Mouse (Mus musculus) gastrocnemius, adult 18-20 months (tissue): Measurements from ENCODE around the gene Celf6. TPM values are rescaled to one million over a fixed set of nuclear protein-coding genes. Genes with fewer than 3 reads are reported as not detected.

Experiments
- DNase-seq: peaks from one replicate; pipeline ENCODE4 v3.0.0; 2021; ENCODE audit warnings: low spot score
- total RNA-seq, 2 experiments: library from RNA; stranded (reverse); gene quantifications; 2 replicates each; pipeline ENCODE4 v1.2.3; 2021

The Celf6 gene
- total RNA-seq, 2 experiments from 2014 or later: not detected

- peak; percentile 75 for DNase-seq
Observed at GRCm38 (mm10) chr9:59584871-59585308, 7.2 kb downstream of the Celf6 start.

GRCm38 (mm10) chr9:59588252-59588651 is 10.5 kb downstream of the Celf6 start:
- DNase-seq: no peak

- no peak for DNase-seq
Observed at GRCm38 (mm10) chr9:59588710-59589671, 11.3 kb downstream of the Celf6 start.

GRCm38 (mm10) chr9:59589703-59590439 is 12.2 kb downstream of the Celf6 start:
- no peak for DNase-seq

GRCm38 (mm10) chr9:59601661-59602060 is 23.9 kb downstream of the Celf6 start:
- DNase-seq: no peak

GRCm38 (mm10) chr9:59605967-59606366 is 28.2 kb downstream of the Celf6 start:
- no peak for DNase-seq

- no peak for DNase-seq
Observed at GRCm38 (mm10) chr9:59610950-59611349, 33.2 kb downstream of the Celf6 start.

- DNase-seq: no peak
Observed at GRCm38 (mm10) chr9:59615797-59616196, 38.1 kb downstream of the Celf6 start.

GRCm38 (mm10) chr9:59616622-59617306 is 39.0 kb downstream of the Celf6 start, which contains the start of gene Parp6:
Gene Parp6, plus strand, starts transcription at chr9:59617284.
- peak; percentile 100 for DNase-seq

GRCm38 (mm10) chr9:59617307-59617973 is 39.7 kb downstream of the Celf6 start:
- no peak for DNase-seq

- no peak for DNase-seq
Observed at GRCm38 (mm10) chr9:59638372-59638771, 60.7 kb downstream of the Celf6 start.

- no peak for DNase-seq
Observed at GRCm38 (mm10) chr9:59639936-59640335, 62.2 kb downstream of the Celf6 start.

GRCm38 (mm10) chr9:59641320-59641719 is 63.6 kb downstream of the Celf6 start:
- DNase-seq: no peak

- no peak for DNase-seq
Observed at GRCm38 (mm10) chr9:59649911-59650310, 72.2 kb downstream of the Celf6 start.

- no peak for DNase-seq
Observed at GRCm38 (mm10) chr9:59653371-59653770, 75.7 kb downstream of the Celf6 start.

GRCm38 (mm10) chr9:59654450-59654983 is 76.8 kb downstream of the Celf6 start:
- no peak for DNase-seq

- peak; percentile 98 for DNase-seq
Observed at GRCm38 (mm10) chr9:59655958-59656634, 78.4 kb downstream of the Celf6 start, which contains the start of gene Pkm. Gene Pkm, plus strand, starts transcription at chr9:59656368.
